Mouse (Mus musculus) heart, adult 11 months (tissue): Measurements from ENCODE around the gene Abca1.

Experiments used
- DNase-seq: peaks from one replicate; pipeline ENCODE4 v3.0.0; 2022

The Abca1 gene

DNA sequence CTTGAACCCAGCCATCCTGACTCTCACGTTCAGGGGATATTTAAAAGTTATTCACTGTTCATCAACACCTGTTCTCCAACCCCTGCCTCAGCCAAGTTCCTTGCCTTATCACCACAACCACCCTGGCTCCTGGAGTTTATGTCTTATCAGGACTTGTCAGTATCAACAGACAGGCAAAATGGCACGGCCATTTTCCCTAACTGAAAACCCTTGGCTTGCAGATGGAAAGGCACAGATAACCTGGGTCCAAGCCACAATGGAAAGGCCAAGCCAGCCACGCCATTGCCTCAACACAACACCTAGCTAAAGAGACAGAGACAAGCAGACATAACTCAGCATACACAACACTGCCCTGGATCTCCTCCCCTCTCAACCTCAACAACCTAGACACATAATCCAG lies 38.6 kb downstream of the Abca1 start:
- DNase-seq: peak; percentile 82

DNA sequence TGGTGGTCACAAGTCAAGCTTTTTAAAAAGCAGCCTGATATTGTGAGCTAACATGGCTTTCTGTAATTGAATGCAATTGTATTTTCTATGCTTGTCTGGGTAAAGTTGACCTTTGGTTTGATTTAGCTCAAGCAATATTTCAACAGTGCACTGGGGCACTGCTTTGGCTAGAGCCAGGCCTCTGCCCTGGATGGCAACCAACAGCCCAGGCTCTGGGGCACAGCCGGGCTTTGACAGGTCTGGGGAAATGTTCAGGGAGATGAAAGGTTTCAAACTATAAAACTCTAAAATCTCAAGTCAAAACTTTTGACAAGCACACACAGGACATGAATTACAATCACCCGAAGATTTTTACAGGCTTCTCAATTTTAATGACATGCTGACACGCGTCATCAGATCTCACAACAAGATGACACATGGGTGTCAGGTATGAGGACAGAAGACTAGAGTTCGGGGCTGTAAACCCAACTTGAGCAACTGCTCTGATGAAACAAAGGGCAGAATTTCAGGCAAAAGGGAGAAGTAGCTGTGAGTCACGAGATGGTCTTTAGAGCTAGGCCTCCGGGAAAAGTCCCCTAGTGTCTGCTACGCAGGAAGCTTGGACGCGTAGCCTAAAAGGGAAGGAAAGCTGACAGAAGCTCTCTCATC lies 39.5 kb downstream of the Abca1 start:
- peak; percentile 94 for DNase-seq

DNA sequence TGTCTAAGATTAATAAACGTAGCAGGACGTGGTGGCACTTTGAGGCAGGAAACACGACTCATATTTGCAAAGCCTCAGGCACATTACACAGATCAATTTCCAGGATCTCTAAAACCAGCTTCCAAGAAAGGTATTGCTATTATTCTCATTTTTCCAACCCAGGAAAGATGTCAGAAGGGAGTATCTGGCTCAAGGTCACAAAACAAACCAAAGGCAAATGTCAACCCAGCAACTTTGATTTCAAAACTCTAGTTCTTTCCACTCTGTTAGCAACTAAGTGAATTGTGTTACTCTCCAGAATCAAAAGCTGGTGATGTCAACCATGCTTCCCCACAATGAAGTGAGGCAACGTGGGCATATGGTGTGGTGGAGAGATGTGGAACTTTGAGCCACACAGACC lies 41.1 kb downstream of the Abca1 start:
- no peak for DNase-seq

DNA sequence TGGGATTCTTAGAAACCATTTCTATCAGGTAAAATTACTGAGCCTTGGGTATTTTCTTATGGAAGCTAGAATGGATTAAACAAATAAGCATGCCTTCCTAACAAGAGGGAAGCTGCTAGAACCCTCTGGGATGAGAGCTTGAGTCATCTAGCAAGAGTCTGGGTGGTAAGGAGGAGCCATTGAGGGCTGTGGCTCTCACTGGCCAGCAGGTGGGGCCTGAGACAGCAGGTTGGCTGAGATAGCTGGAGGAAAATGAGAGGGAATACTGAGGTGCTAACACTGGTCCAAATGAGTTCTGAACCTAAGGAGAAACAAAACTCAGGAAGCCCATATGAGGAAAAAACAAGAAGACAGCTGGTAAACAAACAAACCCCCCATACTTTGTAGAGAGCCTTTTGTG lies 42.1 kb downstream of the Abca1 start:
- peak; percentile 90 for DNase-seq

DNA sequence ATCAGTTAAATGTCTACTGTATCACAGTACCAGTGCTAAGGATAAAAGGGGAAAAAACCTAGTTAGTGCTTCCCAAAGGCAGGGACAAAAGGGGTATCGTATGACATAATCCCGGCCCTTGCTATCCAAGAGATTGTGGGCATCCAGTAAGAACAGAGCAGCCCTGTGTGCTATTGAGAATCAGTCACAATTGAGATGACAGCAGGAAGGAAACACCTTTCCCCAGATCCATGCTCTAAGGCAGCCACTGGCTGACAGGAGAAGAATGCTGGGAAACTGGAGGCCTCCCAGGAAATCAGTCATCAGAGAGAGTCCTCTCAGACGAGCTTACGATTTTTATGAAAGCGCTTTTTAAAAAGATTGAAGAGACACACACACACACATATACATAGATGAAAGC lies 42.6 kb downstream of the Abca1 start:
- DNase-seq: peak; percentile 94

DNA sequence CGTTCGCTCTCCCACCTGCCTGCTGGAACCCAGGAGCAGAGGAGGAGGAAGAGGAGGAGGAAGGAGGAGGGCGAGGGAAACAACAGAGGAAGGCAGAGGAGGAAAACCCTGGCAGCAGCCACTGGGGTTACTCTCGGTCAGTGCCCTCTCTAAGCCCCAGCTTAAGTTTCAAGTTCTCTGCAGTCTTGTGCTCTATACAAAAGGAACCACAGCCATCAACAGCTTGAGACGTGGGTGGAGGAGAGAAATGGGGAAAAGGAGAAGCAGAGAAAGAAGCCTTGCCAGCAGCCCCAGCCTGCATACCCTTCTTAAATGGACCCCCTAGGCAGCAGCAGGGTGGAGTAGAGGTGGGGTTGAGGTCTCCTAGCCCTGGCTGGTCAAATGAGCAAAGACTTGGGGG lies 43.8 kb downstream of the Abca1 start:
- peak; percentile 97 for DNase-seq

DNA sequence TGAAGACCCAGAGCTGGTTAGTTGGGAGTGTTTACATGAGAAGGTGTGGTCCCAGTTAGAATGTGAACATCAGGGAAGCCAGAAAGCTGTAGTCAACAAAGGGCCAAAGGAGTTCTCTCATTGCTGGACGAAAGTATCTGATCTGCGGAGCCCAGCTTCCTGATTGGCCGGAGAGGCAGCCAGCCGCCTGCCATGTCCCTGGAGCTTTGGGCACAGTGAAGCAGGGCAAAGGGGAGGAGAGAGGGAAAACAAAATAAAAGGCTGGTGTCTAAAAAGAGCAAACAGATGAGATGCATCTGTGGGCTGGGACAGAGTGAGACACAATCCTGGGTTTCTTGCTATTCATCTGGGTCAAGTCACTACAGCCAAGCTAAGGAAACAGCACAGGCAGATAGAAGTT lies 44.3 kb downstream of the Abca1 start:
- peak; percentile 96 for DNase-seq

DNA sequence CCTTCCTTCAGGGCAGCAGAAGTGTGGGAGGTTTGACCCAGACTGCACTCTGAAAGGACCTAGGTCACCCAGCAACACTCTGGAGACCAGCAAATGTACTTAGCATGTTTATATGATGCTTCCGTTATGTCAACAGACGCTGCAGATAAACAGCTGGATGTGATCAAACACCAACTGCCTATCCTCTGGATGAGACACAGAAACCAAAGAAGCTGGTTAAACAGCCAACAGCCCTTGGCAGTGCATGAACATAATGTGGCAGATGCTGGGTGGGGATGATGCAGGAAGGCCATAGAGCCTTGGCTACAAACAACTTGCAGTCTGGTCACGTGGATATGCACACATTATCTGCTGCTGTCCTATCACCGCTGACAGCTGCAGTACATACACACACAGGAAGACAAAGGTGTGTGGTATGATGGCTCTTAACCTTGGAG lies 47.8 kb downstream of the Abca1 start:
- DNase-seq: peak; percentile 98

DNA sequence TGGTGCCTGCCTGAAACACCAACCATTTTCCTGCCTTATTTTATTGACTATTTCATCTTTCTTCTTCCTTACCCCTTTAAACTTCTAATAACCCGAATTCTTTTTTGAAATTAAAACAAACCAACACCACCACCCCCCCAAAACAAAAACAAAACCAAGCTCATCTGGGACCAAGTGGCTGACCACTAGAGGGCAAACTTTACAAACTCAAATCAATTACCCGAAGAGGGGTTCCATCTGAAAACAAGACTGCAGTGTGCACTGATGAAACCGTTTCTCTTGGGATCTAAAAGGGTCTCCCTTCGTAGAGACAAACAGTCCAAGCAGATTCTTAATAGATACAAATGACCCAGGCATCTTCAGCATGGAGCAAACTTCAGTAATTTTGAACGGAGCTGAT lies 49.3 kb downstream of the Abca1 start:
- DNase-seq: peak; percentile 81

DNA sequence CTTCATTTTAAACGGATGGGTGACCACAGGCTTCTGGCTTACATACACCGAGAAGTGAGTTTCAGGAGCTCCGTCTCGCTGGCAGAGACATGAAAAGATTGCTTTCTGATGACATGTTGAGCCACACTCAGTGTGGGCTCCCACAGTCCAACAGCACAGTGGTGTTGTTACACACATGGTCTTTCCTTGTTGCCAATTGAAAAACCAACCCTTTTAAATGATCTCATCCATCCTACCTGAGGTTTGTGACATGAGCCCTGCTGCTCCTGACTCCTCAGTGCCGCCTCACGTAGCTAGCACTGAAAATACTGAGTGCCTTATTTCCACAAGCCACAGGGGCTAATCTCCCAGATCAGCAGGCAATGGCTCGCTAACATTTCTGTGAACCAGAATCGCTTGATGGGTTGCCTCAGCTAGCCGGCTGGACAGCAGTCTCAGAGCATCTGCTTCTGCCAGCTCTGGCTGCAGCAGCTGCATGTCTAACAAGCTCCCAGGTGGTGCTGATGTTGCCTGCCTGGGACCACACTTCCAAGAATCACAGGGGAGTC lies 50.2 kb downstream of the Abca1 start:
- DNase-seq: peak; percentile 83

DNA sequence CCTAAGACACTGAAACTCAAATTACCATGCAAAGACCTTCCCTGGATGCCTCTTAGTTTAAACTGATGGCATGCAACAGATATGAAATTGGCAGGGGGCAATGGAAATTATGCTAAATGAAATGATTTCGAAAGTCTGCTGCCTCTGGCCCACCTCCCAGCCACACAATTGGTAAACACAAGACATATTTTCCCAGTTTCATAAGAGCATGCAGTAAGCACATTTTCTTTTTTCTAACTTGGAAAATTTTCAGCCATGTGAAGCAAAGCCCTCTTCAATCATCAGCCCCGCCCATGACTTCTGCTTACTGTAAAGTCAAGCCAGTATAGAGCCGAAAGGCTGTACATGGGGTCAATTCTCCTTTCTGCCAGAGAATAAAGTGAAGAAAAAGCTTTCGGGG lies 51.5 kb downstream of the Abca1 start:
- peak; percentile 96 for DNase-seq

DNA sequence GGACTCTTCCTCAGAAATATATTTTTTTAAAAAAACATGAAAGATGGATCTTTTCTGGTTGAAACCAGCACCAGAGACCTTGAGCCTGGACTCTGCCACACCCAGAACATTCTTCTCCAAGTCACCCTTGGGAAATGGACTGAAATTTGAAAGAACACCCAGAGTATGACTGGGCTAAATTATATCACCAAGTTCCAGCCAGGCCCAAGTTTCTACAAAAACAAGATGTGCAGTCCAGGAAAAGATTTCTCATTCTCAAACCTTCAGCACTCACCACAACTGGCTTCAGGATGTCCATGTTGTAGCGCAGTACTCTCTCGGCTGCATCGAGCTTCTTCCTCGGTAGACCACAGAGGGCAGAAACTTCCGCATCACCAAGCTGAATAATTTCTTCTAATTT lies 53.0 kb downstream of the Abca1 start:
- peak; percentile 96 for DNase-seq

DNA sequence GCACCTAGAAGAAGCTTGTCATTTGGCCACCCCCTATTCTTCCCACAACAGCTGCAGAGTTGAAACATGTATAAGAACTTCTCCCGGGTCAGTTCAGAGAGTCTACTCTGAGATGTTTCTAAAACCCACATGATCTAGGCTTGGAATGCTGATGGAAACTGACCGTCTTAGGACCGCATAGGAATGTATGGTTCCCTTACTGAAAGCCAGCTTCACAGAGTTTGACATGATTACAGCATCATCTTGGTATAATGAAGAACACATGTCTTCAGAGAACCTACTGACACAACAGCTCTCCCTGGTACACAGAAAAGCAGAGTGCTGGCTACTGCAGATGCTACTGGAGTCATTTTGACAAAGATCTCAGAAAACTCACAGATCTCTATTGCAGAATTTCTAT lies 53.6 kb downstream of the Abca1 start:
- no peak for DNase-seq

DNA sequence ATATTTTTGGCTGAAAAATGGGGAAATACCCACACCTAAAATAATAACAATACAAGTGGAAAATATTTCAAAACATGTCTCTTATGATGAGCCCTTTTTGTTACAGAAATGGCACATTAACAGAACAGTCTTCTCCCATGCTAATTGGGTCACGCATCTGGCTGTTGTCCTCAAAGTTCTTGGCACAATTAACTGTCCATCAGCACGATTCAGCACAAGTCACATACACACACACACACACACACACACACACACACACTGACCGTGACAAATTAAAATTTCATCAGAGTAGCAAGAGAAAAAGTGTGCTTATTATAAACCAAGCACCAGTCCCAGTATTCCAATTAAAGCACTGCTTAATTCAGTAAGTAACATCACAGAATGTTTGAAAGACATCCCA lies 55.1 kb downstream of the Abca1 start:
- peak; percentile 85 for DNase-seq

DNA sequence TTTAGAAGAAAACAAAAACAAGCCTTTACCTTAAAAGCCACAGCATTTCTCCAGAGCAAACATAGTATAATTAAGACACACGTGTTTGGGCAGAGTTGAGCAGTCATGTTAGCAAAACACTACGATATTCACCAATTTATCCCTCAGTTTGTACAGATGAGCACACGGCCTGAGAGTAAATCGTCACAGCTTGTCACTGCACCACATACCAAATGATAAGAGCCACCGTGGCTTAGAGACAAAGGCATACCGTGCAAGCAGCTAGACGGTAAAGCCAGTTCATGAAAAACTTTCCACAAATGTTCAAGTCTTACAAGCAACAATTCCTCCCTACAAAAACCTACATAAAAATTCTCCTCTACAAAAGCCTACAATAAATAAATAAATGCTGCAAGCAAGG lies 57.2 kb downstream of the Abca1 start:
- DNase-seq: peak; percentile 18

DNA sequence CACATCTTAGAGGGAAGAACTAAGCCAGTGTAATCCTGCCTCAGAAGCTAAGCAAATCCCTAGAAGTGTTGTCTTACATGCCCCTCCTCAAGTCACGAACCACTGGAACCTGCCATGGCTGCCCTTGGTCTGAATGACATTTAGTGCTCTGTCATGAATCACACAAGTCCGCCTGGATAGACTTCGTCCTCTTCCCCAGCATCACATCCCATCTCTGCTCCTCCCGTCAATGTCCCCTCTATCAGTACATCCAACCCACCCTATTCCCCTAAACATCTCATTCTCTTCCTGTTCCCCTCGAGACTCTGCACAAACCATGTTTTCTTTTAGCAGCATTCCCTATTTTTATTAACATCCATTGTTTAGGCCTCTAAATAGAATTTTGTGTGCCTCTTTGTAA lies 58.4 kb downstream of the Abca1 start:
- peak; percentile 75 for DNase-seq

DNA sequence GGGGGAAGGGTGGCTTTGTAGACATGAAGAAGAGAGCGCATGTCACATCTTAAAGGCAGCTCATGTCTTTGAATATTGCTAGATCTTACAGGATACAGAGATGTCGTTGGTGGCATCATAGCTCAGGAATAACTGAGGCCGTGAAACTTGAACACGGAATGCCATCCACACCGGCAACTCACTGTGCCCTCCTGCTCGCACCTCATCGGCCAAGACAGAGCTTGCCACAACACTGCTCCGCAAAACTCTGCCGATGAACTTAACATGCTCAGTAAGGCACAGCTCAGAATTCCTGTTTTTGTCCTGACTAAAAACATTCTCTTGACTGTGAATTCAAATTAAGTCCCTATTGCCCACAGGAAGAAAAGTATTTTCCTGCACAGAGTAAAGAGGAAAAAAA lies 59.2 kb downstream of the Abca1 start:
- DNase-seq: peak; percentile 55

DNA sequence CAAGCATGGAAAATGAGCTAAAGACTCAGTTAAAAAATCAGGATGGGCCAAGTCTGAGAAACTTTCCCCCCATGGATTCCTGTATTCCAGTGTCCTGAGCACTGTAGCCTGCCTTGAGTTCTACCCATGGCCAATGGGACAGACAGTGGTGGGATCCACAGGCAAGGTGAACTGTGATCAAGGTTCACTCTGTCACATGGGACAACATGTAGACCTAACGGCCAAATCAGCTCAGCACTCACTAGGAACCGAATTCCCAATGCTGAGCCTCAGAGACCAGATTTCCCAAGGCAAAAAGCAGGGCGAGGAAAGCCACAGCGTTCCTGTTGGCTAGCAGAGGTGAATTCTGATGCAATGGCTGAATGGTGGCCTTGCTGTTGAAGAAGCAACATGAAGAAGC lies 64.8 kb downstream of the Abca1 start:
- peak; percentile 74 for DNase-seq

DNA sequence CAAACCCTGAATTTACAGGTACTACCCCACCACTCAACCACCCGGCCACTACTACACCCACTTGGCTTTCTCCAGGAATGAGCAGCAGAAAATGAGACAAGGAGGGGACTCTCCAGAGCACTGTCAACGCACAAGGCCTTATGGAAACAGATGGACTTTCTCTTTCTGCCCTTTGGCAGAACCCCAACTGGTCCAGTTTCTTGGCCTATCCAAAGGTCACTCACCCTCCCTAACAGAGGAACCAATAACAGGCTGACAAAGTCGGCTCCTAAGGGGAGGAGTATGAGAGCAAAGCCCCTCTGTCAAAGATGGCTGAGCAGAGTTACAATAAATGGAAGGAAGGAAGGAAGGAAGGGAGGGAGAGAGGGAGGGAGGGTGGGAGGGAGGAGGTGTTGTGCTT lies 65.4 kb downstream of the Abca1 start:
- peak; percentile 96 for DNase-seq

DNA sequence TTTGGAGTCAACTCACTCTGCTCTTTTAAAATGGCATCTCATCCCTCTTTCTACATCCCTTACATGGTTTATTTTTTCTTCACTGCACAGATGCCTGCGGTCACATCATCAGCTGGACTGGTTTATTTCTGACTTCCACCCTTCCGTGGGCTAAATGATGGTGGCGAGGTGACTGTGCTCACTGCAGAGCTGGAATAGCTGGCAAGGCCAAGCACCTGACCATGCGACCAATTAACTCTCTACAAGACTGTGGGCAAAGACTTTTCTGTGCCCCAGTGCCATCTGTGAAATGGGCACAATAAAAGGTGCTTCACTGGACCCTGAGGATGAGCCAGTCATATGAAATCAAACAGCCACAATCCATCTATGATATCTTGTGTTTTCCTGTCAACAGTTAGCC lies 66.1 kb downstream of the Abca1 start:
- peak; percentile 62 for DNase-seq

DNA sequence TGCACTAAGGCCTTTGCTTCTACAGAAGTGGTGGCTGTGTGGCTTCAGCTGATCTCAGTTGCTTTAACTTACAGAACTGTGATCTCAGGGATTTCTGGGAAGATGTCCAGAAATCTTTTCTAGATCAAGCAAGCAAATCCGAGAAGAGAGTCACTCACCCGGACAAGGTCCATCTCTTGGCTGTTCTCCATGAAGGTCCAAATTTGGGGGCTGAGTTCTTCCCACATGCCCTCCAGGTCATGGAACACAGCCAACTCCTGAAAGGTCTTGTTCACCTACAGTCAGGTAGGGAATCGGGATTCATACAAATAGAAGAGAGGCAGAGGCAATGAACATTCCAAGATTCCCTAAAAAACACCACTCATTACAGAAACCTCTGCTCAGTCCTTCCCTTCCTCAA lies 70.1 kb downstream of the Abca1 start:
- no peak for DNase-seq

DNA sequence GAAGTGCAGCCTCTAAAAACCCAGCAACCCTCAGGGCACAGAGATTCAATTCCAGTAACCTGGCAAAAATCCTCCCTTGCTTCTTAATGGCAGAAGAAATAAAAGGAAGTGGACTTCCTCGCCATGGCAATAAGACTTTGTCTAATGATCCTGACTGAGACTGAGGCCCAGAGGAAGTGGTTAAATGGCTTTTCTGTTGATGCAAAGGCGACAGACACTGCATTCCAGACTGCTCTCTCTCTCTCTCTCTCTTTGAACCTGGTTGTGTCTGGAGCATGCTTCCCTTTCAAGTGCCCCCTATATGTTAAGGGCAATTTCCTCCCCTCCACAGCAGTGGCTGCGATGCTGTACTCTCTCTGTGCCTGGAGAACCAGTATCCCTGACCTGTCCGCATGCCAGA lies 70.7 kb downstream of the Abca1 start:
- DNase-seq: no peak

DNA sequence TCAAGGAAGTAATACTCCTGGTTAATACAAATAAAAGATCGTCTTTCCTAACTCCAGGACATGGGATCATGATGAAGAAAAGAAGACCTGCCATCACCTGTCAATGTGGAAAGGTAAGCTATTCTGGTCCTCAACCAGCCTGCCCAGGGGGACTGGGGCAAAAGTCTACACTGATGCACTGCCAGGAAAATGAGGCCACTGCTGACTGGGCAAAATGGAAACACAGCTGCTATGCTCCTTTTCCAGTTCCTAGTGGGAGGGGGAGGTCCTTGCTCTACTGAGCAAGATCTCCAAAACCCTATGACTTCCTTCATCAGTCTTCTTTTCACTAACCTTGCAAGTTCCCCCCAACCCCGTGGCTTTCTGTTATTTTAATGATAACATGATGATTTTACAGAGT lies 73.1 kb downstream of the Abca1 start:
- DNase-seq: no peak

DNA sequence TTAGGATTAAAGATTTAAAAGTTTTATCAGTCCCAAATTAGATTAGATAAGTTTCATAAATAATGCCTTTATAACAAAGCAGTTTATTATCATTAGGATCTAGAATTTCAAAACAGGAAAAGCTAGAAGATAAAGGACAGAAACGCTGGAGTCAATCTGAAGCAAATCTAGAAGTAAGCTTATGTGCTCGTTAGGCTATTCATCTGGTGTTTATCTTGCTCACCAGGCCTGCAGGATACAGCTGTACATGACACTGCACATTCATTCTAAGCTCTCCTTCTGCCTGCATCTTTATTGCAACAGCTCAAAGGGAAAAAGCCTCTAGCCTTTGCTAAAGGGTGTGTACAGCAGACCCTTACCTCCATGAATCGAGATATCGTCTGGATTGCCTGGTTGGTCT lies 74.1 kb downstream of the Abca1 start:
- DNase-seq: no peak

DNA sequence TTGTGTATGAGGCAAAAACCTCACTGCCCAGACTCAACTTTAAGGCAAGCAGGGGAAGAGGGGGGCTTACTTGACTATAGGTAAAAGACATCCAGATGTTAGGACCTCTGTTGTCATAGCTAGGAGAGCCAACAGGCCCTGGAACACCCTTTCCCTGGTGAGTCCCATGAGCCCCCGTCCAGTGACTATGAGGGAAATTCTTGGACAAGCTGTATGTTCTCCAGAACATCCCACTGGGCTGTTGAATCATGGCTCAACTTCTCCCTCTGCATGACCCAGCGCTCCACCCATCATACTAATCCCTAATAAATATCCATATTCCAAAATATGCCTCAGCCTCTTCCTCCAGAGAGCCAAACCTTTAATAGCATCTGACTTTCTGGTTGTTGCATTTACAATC lies 76.6 kb downstream of the Abca1 start:
- DNase-seq: peak; percentile 96
